Mouse (Mus musculus) neural tube, embryonic 10.5 days (tissue): ENCODE data around the gene Rps3a1.
A peak's percentile ranks its signal among the peaks of the same experiment; 100 is the strongest.
"Not testable (repeated sequence)": the region's sequence is repeated elsewhere in the genome, so short reads cannot be mapped to it uniquely, and the experiment has no call there.

Experiments
- DNase-seq: peaks from one replicate; pipeline ENCODE4 v3.0.0-alpha.2; 2017; ENCODE audit warnings: low spot score; ENCODE audit errors: extremely low spot score

The Rps3a1 gene

DNA sequence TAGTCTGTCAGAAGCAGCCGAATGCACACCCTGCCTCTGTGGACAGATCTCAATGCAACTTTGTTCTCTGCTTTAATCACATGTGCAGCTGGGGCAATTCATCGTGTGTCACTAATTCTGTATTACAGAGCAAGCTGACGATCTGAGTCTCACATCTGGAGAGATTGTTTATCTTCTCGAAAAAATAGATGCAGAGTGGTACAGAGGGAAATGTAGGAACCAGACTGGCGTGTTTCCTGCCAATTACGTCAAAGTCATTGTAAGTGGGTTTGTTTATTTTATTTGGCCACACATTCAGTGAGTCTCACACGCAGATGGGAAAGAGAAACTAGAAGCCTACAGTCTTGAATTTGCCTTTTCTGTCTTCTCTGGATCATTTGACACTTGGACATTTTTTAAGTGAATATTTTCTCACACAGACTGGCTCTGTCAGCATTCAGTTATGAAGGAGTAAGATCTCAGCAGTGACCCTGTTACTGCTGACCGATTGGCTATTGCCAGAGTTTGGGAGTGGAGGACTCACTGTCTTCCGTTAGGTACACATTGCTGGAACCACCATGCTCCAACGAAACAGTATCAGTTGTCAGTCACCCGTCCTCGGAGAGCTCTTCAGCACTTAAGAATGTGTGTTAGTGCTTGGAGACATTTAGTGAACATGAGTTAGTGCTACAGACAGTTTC, 27.7 kb downstream of the Rps3a1 start:
- DNase-seq = peak; percentile 17

DNA sequence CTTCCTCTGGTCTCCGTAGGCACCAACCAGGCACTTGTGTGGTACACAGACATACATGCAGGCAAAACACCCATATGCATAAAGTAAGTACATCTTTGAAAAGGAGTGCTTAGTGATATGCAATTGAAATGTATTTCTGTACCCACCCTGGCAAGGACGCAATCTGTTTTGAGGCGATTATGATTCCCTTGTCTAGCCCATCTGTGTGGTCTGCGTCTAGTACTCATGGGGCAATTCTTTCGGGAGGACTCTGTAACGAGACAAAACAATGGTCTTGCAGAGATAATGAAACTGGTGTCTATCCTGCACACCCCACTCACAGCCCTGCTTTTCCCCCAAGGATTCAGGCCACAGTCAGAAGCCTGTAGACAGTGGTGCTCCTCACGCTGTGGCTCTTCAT, 29.7 kb downstream of the Rps3a1 start:
- DNase-seq = no peak

DNA sequence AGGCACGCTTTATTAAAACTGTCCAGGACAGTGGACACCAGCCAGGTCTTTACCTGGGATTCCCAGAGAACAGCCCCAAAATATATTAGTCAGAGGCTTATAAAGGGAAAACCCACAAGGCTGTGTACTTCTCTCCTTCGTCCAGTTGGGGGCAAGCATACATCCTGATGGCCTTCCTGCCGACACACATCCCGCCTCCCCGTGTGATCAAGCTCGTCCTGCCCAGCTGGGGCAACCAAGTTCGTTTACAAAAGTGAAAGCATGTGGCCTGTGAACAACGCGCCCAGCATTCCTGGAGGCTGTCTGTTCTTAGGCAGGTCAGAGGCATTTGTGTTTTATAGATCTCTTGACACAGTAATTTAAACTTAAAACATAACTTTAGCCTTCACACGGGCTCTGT, 32.4 kb downstream of the Rps3a1 start:
- peak; percentile 30 for DNase-seq

DNA sequence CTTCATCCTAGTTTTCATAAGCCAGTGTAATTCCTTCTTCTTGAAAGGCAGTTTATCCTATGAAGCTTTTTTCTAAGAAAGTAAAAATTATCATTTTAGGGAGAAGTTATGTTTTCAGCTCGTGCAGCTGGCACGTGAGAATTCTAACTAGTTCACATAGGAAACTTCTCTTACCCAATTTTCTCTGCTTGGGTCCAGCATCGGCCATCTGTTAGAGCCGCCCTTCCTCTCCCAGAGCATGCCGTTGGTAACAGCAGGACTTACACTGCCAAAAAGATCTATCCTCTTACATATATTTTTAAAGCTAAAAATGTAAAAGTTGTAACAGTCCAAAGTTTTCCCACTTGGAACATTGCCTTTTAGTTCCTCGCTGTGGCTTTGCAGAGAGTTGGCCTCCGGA, 33.4 kb downstream of the Rps3a1 start:
- no peak for DNase-seq

DNA sequence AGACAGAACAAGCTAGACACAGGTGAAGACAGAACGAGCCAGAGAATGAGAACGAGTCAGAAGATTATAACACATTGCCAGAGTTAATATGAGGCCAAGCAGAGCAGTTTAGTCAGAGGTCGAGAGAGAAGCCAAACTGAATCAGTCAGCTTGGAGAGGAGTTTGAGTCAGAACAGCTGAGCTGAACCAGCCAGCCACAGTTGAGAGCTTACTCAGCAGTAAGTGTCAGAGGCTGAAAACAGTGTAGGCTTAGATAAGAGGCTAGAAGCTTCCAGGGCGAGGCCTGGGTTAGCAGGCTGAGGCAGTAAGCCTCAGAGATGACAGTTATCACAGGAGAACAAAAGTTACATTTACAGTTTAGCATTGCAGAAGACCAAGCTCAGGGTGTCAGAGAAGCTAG, 33.9 kb downstream of the Rps3a1 start:
- DNase-seq = no peak

DNA sequence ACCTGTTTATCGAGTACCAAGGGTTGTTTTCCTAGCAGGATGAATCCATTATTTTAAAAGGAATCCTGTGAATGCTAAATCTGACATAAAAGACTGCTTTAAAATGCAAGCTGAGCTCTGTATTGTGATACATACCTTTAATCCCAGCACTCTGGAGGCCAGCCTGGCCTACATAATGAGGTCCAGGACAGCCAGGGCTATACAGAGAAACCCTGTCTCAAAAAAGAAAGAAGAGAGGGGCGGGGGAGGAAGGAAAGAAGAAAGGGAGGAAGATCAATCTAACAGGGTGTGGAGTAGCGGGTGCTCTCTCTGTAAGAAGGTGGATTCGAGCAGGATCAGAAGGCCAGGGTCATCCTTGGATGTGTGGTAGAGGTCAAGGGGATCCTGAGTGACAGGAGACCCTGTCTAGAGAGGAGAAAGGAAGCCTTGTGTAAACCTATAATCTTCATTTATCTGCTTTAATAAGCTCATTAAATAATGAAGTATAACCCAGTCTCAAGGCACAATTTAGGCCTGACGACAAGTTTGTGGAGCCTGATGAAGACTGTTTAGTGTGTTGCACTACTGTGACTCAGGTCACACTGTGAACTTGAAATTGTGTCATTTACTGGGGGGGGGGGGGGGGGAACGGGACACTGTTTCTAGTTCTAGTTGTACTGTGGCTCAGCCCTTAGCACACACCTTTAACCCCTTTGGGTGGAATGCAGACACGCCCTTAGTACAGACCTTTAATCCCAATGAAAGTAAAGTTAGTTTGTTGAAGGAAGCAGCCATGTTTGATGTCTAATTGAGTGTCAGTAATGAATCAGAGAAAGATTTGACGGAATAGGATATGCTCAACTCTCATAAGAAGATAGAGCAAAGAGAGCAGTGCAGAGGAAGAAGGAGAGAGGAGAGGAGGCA, 34.6 kb downstream of the Rps3a1 start:
- no peak for DNase-seq

DNA sequence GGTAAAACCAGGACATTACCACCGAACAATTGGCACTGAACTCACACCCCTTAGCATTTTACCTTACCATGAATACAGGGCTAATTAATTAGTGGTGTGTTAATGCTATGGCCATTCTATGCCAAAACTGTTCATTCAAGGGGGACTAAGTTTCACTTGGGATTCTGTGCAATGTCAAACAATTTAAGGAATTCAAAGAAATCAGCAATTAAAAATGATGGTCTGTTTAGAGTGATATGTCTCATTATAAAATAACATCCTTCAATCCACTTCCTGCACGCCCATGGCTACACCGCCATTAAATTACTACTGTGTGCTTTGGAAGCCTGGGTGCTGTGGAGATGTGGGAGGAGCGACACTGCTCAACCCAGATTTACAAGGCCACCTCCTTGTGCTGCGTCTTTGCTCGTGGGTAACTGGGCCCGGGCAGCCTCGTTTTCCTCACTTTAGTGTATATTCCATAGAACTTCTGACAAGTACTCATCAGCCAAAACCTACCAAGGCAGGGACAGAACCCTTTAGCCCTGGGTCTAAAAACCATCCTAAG, 36.3 kb downstream of the Rps3a1 start:
- DNase-seq = no peak

DNA sequence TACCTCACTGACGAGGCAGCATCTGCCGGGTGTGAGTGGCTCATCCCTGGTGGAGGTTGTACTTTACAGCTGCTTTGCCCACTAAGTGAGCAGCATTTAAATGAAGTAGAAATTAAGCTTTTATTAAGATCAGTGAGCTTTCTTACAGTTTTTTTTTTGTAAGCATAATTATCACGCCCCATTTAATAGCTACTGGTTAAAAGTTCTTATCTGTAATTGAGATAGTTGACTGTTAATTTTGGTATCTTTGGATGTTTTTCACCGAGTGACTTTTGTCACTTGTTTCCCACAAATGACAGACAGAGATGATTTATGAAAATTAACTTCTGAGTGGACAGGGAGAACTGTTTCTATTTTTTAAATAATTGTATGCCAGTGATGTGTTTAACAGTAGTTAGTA, 37.6 kb downstream of the Rps3a1 start:
- DNase-seq = no peak

DNA sequence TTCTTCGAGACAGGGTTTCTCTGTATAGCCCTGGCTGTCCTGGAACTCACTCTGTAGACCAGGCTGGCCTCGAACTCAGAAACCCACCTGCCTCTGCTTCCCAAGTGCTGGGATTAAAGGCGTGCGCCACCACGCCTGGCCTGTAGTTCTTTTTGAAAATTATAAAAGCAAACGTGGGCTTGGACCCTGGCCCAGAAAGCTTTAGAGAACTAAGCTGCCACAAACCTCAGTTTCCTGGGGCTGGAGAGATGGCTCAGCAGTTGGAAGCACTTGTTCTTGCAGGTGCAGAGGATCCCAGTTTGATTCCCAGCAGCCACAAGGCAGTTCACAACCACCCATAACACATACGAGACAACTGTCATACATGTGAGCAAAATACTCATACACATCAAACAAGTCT, 38.1 kb downstream of the Rps3a1 start:
- DNase-seq = not testable (repeated sequence)

DNA sequence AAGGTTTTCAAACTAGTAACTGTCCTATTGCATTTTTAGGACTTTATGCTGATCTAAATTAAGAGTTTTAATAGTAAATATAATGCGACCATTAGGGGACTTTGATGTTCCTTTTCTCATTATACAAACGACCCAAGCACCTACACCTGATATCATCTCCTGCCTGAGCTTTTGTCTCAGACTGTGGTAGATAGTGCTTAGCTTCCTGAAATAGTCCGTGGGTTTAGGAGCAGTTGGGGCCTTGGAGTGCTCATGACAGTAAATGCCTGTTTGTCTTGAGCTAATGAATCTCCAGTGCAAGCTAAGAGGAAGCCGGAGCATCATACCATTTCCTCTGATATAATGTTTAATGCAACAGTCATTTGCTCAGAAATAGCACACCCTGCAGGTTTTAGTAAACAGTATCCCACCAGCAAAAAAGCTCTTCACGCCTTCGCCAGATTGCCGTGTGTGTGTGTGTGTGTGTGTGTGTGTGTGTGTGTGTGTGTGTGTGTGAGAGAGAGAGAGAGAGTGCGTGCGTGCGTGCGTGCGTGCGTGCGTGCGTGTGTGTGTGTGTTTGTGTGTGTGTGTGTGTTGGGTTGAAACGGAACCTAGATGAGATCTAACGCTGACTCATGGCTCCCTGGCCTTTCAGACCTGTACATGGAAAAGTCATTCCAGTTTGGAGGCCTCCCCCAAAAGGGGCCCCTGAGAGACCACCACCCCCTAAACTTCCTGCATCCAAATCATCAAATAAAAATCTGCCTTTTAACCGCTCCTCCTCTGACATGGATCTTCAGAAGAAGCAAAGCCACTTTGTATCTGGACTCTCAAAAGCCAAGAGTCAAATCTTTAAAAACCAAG, 38.8 kb downstream of the Rps3a1 start:
- DNase-seq = no peak

DNA sequence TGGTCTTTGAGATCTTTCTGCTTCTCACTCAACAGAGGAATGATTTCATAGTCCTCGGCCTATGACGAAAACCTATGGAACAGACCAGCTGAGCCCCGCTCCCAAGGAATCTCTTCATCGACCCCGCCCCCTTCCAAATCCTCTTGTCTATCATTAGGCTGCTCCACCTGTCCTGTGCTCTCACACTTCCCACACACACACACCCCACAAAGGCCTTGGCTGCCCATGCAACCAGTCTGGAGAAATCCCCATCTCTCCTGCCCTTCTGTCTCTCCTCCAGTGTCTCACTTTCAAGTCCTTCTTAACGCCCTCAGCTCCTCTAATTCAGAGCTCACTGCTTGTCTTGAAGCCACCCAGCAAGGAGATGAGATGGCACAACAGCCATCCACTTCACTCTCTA, 40.5 kb downstream of the Rps3a1 start:
- DNase-seq = no peak

DNA sequence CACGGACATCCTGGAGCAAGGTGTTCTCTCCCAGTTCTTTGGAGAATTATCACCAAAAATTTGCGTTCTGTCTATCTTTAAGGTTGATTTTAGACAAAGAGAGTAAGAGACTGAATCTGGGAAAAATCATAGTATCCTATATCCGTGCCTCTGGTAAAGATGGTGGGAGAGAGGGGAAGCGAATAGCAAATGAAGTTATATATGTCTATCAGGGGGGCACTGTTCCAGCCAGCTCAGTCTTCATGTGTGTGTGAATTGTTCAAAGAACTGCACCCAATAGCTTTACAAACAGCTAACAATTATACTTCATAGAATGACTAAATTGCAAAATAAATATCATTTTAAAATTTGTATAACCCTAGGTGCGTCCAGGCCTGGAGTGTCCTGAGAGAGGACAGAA, 48.6 kb downstream of the Rps3a1 start:
- no peak for DNase-seq

DNA sequence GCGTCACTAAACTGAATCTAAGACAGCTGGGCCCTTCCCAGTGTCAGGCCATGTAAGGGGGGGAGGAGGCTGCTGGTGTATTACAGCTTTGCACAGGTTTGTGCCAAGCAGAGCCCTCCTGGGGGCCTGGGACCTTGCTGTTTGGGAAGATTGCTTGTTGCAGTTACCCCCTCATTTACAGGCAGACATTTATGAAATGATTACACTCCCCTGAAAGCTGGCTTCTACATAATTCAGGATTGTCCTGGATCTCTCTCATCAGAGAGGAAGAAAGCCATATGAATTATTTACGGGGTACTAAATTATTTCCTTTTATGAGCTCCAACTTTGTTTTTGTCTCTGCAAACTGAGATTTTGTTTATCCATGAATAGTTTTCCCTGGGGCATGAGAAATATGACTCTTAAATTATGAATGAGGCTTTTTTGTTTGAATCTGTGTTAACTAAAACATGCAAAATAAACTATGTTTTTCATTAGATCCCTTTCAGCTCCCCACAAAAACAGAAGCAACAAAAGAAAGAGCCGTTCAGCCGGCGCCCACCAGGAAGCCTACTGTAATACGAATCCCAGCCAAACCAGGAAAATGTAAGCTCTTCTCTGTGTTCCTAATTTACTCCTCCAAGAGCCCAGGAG, 49.2 kb downstream of the Rps3a1 start:
- no peak for DNase-seq
